Mouse (Mus musculus) stomach, postnatal 0 days (tissue): ENCODE results near the gene Nsl1. TPM values are rescaled to one million over a fixed set of nuclear protein-coding genes. Genes with fewer than 3 reads are reported as not detected.
"Not testable (repeated sequence)": the region's sequence is repeated elsewhere in the genome, so short reads cannot be mapped to it uniquely, and the experiment has no call there.

Experiments
- ATAC-seq: fragments of 200-750 bp; cut with Nextera tagmentation; 2 replicates; pipeline ENCODE4 v1.8.0; 2017; ENCODE audit not compliant: low FRiP score, low TSS enrichment
- DNase-seq: peaks from one replicate; pipeline ENCODE4 v3.0.0-alpha.2; 2016; ENCODE audit warnings: low spot score
- H3K27ac ChIP-seq: fragments of 300-500 bp; sonication (generic); replicated peaks from 2 replicates; pipeline ENCODE4 v1.5.1; 2014; ENCODE audit warnings: mild to moderate bottlenecking, control low read depth
- H3K27me3 ChIP-seq: fragments of 300-500 bp; sonication (generic); 2 replicates; pipeline ENCODE4 v1.6.1; 2014; ENCODE audit warnings: low read length; ENCODE audit not compliant: control insufficient read depth, insufficient read depth
- H3K36me3 ChIP-seq: fragments of 300-500 bp; sonication (generic); 2 replicates; pipeline ENCODE4 v1.6.1; 2014; ENCODE audit warnings: low read length, mixed read lengths; ENCODE audit not compliant: control insufficient read depth, insufficient read depth
- H3K4me1 ChIP-seq: fragments of 300-500 bp; sonication (generic); replicated peaks from 2 replicates; pipeline ENCODE4 v1.6.1; 2014; ENCODE audit warnings: antibody characterized with exemption; ENCODE audit not compliant: control insufficient read depth, insufficient read depth
- H3K4me2 ChIP-seq: fragments of 300-500 bp; sonication (generic); replicated peaks from 2 replicates; pipeline ENCODE4 v1.6.1; 2014; ENCODE audit warnings: low read depth, mild to moderate bottlenecking, control low read depth, moderate library complexity
- H3K4me3 ChIP-seq: fragments of 300-500 bp; sonication (generic); 2 replicates; pipeline ENCODE4 v1.5.1; 2014; ENCODE audit warnings: low read depth, low read length, control low read depth
- H3K9ac ChIP-seq: fragments of 300-500 bp; sonication (generic); 2 replicates; pipeline ENCODE4 v1.6.1; 2014; ENCODE audit warnings: mild to moderate bottlenecking, low read length, control low read depth, mixed read lengths
- H3K9me3 ChIP-seq: fragments of 300-500 bp; sonication (generic); 2 replicates; pipeline ENCODE4 v1.6.1; 2016; ENCODE audit warnings: low read length; ENCODE audit not compliant: control insufficient read depth
- CTCF ChIP-seq: IDR thresholded peaks from 2 replicates; pipeline ENCODE4 v1.5.1; 2016; ENCODE audit warnings: antibody characterized with exemption, low read depth, mild to moderate bottlenecking, moderate library complexity
- EP300 ChIP-seq: optimal IDR thresholded peaks from 2 replicates; pipeline ENCODE3; 2016; ENCODE audit warnings: antibody characterized with exemption
- WGBS: fragments of 180-500 bp; shearing (Covaris S2); extraction: QIAGEN DNeasy Blood & Tissue Kit; methylation state at CpG from one replicate; pipeline ENCODE4 v1.1.7; 2014; 5-methylcytosine and 5-hydroxymethylcytosine counted together
- polyA plus RNA-seq: library from polyadenylated mRNA; unstranded; fragments of >200 nt; fragmentation: Nextera tagmentation; extraction: Ambion mirVana; gene quantifications from 2 replicates; pipeline ENCODE4 v1.2.1, GENCODE M21; 2015

The Nsl1 gene
- polyA plus RNA-seq, 1 experiment from 2014 or later: 5.2 TPM

DNA sequence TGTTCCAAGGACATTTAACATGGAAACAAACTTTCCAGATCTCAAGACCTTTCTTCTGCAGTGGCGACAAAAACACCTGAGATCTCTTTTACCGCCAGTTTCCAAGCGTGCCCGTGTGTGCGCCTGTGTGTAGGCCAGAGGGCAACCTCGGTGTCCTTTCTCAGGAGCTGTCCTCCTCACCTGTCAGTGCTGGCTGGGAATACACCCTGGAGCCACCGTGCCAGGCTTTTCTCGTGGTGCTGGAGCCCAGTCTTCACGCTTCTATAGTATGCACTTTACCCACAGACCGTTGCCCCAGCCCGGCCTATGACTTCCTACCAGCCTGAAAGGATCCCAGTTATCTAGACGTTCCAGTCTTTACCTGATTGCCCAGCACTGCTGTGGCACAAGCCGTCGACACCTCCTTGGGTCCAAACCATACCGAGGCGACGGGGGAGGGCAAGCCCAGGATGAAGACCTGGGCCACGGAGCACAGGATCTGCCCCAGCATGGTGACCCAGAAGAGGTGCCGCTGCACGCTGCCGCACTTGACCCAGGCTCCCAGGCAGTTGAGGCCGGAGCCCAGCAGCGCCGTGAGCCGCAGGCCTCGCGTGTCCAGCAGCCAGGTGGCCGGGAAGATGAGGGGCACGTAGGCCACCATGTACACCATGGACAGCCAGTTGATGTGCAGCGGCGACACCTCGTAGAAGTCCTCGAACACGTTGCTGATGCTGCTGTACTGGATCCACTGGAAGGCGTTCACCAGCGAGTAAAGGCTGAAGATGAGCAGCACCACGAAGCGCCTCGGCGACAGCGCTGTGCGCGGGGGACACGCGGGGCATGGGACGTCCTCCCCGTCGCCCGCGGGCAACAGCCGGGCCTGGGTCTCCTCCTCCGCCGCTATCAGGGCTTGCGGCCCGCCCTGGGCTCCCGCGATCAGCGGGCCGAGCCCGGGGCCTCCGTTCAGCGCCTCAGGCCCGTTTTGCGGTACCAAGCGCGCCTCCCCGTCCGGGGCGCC lies 37.5 kb upstream of the Nsl1 start:
- WGBS: 2% methylated on average over 67 of the region's 69 CpGs
- Histone ChIP-seq H3K27me3 (no peaks in the 10 kb centered on the region), H3K36me3 (0 out of 2 replicates have a peak, but pooled peaks cover 5% of the 10 kb centered on the region), H3K9ac (peak overlapping the region; percentile 86), H3K4me1 (peaks cover 8% of the 10 kb centered on the region), H3K27ac (peak overlapping the region; percentile 78), H3K4me3 (peak overlapping the region; percentile 78), H3K9me3 (no peaks in the 10 kb centered on the region), H3K4me2 (peak overlapping the region; percentile 96)
- DNase-seq (peak; percentile 39), ATAC-seq (peak; percentile 7; the same call in 1 of the 2 replicates)
- no peak for TF ChIP-seq EP300
- no peak for TF ChIP-seq CTCF

DNA sequence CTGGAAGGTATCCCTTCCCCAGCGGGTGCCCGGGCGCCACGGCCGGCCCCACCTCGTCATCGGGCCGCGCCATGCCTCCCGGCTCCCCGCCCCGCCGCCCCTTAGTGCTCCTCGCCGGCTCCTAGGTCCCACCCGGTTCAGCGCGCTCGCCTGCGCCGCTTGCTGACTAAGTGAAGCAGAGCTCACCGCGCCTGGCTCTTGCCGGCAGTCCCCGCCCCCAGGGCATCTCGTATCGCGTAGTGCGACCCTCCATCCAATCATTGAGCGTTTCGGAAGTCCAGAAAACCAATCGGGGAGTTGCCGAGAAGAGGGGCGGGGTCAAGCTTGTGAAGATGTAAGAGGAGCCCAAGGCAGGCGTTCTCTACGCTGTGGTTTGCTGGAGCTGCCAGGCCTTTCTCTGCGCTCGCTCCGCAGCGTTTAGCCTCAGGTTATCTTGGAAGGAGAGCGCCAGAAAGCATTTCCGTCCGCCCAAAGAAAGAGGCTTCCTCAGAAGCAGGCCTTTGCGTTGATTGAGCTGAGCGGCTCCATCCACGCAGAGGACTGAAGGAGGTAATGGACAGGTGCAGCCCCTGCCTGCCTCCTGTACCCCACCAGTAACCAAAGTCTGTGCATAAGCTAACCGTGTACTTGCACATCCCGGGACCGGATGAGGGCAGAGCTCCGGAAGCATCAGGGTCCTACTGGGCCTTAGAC lies 36.6 kb upstream of the Nsl1 start, which contains the start of gene Flvcr1:
Gene Flvcr1, minus strand, starts transcription at position 138 of the 693 bp plus-strand sequence.
- Histone ChIP-seq H3K9me3 (no peaks in the 10 kb centered on the region), H3K27me3 (no peaks in the 10 kb centered on the region), H3K9ac (peak within 1 kb of the TSS; percentile 86), H3K36me3 (0 out of 2 replicates have a peak, but pooled peaks cover 5% of the 10 kb centered on the region), H3K4me3 (peak within 1 kb of the TSS; percentile 78), H3K4me1 (peaks cover 8% of the 10 kb centered on the region), H3K4me2 (peak within 1 kb of the TSS; percentile 96), H3K27ac (peak within 1 kb of the TSS; percentile 78)
- TF ChIP-seq CTCF (peak; percentile 61), EP300 (no peak)
- WGBS: under 1% methylated on average over 49 of the region's 50 CpGs
- DNase-seq (peak; percentile 99), ATAC-seq (peak; percentile 100)

DNA sequence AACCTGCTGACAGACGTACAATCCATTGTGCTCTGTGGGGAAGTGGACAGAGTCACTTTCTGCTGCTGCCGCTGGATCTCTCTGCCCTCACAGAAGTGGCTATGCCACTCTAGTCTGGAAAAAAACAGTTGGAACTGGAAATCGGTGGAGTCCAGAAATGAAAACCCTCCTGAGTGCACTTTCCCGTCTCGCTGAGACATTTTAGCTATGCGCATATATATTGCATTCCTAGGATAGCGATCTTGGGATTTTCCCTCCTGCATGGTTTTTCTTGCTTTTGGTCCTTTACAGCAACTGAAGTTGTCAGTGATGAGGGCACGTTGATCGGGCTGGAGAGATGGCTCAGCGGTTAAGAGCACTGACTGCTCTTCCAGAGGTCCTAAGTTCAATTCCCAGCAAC lies 32.6 kb upstream of the Nsl1 start:
- Histone ChIP-seq H3K9me3 (no peaks in the 10 kb centered on the region), H3K9ac (no peak overlapping the region), H3K4me3 (no peak overlapping the region), H3K27me3 (no peaks in the 10 kb centered on the region), H3K4me2 (no peak overlapping the region), H3K36me3 (no peaks in the 10 kb centered on the region), H3K4me1 (peaks cover 3% of the 10 kb centered on the region; the same call in 1 of the 2 replicates), H3K27ac (no peak overlapping the region)
- 63% methylated on average over 10 of the region's 10 CpGs for WGBS
- TF ChIP-seq CTCF: no peak
- TF ChIP-seq EP300: no peak
- ATAC-seq (no peak), DNase-seq (no peak)

DNA sequence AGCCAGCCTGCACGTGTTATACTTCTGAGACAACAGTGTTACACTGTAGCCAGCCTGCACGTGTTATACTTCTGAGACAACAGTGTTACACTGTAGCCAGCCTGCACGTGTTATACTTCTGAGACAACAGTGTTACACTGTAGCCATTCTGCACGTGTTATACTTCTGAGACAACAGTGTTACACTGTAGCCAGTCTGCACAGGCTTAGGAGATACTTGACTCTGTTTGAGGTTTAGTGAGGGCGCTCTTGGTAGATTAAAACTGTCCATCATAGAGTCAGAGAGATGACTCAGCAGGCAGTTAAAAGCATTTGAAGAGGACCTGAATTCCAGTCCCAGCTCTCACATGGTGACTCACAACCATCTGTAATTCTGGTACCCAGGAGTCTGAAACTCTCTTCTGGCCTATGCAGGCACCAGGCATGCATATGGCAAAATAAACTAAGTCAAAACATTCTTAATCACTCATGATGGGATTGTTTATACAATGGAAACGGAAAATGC lies 31.8 kb upstream of the Nsl1 start:
- DNase-seq, H3K9ac ChIP-seq, H3K4me3 ChIP-seq, H3K27me3 ChIP-seq, H3K4me2 ChIP-seq, ATAC-seq, H3K27ac ChIP-seq, H3K4me1 ChIP-seq, H3K36me3 ChIP-seq, H3K9me3 ChIP-seq: not testable (repeated sequence)
- 46% methylated on average over 6 of the region's 6 CpGs for WGBS

DNA sequence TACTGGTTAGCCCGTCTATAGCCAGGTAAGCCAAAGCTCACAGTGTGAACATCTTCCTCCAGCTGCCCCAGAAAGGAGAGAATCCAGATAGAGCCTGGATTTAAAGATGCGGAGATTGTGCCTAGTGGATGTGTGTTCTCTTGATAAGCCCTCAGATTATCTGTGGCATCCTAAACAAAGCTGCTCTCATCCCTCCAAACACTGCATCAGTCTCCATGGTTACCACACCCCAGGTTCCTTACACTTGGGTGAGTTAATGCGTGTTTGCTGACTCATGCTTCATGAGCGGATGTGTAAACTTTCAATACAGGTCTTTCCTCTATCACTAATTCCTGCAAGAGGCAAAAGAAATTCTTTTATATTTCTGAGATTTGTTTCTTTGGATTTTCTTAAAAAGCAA lies 27.2 kb upstream of the Nsl1 start:
- Histone ChIP-seq H3K9me3 (no peaks in the 10 kb centered on the region), H3K9ac (no peak overlapping the region), H3K4me1 (no peaks in the 10 kb centered on the region), H3K27ac (no peak overlapping the region), H3K4me3 (no peak overlapping the region), H3K4me2 (no peak overlapping the region), H3K36me3 (no peaks in the 10 kb centered on the region), H3K27me3 (no peaks in the 10 kb centered on the region)
- ATAC-seq (no peak), DNase-seq (no peak)
- TF ChIP-seq EP300 (no peak), CTCF (no peak)
- 28% methylated on average over 4 of the region's 4 CpGs for WGBS
